Mouse (Mus musculus): Measurements from ENCODE around the gene Necab3. TPM values are rescaled to one million over a fixed set of nuclear protein-coding genes. Genes with fewer than 3 reads are reported as not detected.

Gene Necab3
- not detected for polyA plus RNA-seq (2017; shearing (Covaris generic))

DNA sequence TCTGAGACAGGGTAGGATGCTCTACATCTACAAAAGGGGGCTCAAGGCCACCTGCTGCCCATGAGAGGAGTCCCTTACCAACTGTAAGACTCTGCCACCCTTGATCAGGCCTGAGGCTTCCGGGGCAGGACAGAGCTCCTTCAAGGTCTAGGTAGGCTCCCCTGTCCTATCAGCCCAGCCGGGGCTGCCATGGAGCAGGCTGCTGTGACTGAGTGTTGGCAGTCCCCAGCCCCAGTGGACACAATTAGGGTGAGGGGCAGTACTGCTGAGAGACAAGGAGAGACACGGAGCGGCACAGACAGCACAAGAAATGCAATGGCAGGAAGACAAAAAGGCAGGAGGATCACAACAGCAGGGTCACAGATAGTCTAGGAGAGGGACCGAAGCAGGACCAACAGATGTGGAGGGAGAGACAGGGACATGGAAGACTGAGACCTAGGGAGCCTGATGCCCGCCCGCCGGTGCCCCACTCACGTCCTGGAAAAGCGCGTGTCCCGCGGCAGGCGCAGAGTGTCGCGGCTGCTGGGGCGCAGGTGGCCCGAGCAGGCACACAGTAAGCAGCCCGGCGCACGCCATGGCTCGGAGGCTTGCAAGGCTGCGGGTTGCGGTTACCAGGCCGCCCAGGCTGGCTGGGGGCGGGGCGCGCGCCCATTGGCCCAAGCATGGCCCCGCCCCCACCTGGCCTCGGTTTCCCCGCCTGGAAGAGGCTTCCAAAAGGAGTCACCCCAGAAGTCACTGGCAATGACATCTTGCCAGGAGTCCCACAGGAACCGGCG, at the start of gene Necab3:
Necab3 (minus strand) TSS at position 627 of the 776 bp plus-strand sequence.

DNA sequence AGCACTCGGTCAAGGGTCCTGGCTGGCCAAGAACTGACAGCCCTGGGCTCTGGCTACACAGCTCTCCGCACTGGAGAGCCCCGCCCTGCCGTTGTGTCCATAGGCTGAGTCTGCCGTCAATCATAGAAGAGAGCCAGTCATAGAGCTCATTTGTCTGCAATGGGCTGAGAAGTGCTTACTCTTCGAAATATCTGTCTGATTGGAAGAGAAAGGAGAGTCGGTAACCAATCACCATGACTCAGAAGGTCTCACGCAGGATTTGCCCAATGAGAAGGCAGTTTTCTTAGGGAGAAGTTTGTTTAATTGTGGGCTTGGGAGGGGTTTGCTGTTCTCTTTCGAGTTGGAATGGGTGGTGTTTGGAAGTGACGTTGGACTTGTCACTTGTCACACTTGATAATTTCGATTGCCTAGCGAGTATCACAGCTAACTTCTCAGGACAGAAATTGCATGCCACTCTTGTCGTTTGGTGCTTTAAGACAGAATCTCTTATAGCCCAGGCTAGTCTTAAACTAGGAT, 45.0 kb upstream of the Necab3 start, which contains the start of gene Pxmp4:
Pxmp4 (minus strand) TSS at position 71 of the 516 bp plus-strand sequence.

DNA sequence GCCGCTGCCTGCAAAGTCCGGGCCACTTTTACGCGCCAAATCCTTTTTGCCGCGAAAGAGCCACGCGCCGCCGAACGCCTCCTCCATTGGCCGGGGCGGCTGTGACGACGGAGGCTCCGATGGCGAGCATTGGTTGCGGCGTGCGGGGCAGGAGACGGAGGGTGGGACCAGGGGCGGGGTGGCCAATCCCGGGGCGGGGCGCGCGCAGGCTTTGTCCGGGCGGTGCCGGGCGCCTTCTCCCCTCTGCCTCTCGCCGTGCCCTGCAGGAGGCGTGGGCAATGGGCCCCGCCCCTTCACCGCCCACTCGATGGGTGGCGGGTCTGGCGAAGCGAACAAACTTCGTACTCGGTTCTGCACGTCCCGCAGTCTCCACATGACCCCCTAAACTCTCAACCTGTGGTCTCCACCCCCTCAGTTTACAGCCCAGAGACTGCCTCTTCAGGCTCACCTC, 11.2 kb upstream of the Necab3 start, which contains the start of gene E2f1:
E2f1 (minus strand) TSS at position 57 of the 451 bp plus-strand sequence.

DNA sequence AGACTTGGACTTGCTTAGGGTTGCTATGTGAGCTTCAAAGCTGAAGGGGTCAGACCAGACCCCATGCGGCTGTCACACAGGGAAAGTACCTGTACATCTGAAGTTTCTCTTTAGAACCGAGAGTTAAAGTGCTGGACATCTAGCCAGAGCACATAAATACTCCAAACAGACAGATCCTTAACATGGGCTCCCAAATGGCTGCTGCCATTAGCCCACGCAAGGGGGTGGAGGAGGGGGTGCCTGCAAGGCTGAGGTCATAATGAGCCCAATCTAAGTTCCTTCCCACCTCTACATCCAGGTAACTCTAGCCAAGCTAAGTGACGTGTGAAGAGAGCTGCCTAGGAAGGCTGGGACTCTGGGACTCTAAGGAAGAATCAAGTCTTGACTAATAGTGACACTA, 7.2 kb downstream of the Necab3 start, which contains the start of gene Actl10:
Actl10 (plus strand) TSS at position 301 of the 400 bp plus-strand sequence.

DNA sequence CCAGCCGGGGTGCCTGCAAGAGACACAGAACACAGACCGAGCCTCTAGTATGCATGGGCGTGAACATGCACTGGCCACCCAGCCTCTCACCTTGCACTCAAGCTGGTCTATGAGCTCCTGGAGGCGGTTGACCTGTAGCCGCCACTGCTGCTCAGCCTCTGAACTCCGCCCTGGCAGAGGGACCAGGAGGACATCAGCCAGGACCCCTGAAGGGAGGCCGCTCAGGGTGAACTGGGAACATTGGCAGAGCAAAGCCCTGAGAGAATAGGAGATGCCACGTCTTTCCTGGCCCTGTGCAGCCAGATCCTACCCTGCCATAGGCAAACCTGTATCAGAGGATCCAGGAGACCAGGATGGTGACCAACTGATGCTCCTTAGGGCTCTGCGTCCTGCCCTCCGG, 12.0 kb downstream of the Necab3 start, which contains the start of gene 1700003F12Rik:
1700003F12Rik (plus strand) TSS at position 375 of the 400 bp plus-strand sequence.

Other genes with a start within 250 kb of the Necab3 start
- gene Cdk5rap1, start 185.9 kb downstream of the Necab3 start, polyA plus RNA-seq (2017; shearing (Covaris generic)): 12.8 TPM
- gene Snta1, start 150.8 kb downstream of the Necab3 start, polyA plus RNA-seq (2017; shearing (Covaris generic)): not detected
- 23.1 TPM for gene Cbfa2t2, start 122.4 kb downstream of the Necab3 start, polyA plus RNA-seq (2017; shearing (Covaris generic))
- not detected for gene 1700003F12Rik, start 11.8 kb downstream of the Necab3 start, polyA plus RNA-seq (2017; shearing (Covaris generic))
- not detected for gene Actl10, start 7.1 kb downstream of the Necab3 start, polyA plus RNA-seq (2017; shearing (Covaris generic))
- 2.4 TPM for gene E2f1, start 11.0 kb upstream of the Necab3 start, polyA plus RNA-seq (2017; shearing (Covaris generic))
- 10.0 TPM for gene Pxmp4, start 44.8 kb upstream of the Necab3 start, polyA plus RNA-seq (2017; shearing (Covaris generic))
- gene Zfp341, start 54.4 kb upstream of the Necab3 start, polyA plus RNA-seq (2017; shearing (Covaris generic)): 0.57 TPM
- gene 4930519P11Rik, start 54.5 kb upstream of the Necab3 start, polyA plus RNA-seq (2017; shearing (Covaris generic)): not detected
- 20.5 TPM for gene Chmp4b, start 92.8 kb upstream of the Necab3 start, polyA plus RNA-seq (2017; shearing (Covaris generic))
- not detected for gene Gm14214, start 211.1 kb upstream of the Necab3 start, polyA plus RNA-seq (2017; shearing (Covaris generic))
- gene Raly, start 232.2 kb upstream of the Necab3 start, polyA plus RNA-seq (2017; shearing (Covaris generic)): 146 TPM
- gene a, start 232.5 kb upstream of the Necab3 start, polyA plus RNA-seq (2017; shearing (Covaris generic)): not detected